Mouse (Mus musculus) adrenal gland, postnatal 14 days (tissue): ENCODE data around the gene Gm10840. TPM values are rescaled to one million over a fixed set of nuclear protein-coding genes. Genes with fewer than 3 reads are reported as not detected.
A peak's percentile ranks its signal among the peaks of the same experiment; 100 is the strongest.

Source experiments
- DNase-seq: peaks from one replicate; pipeline ENCODE4 v3.0.0; 2021; ENCODE audit warnings: mixed read lengths
- total RNA-seq: library from RNA; stranded (reverse); gene quantifications from 2 replicates; pipeline ENCODE4 v1.2.3, GENCODE M21; 2021

Gm10840 gene
- total RNA-seq, 1 experiment from 2014 or later = not detected

- peak; percentile 90 for DNase-seq
These were observed 469 bp upstream of the Gm10840 start for GRCm38 (mm10) chr11:106159921-106160840.

- no peak for DNase-seq
These were observed 1.6 kb downstream of the Gm10840 start for GRCm38 (mm10) chr11:106162237-106162636.

- no peak for DNase-seq
These were observed 2.9 kb downstream of the Gm10840 start for GRCm38 (mm10) chr11:106163546-106163945.

- DNase-seq = no peak
These were observed 4.0 kb downstream of the Gm10840 start for GRCm38 (mm10) chr11:106164601-106165180.

GRCm38 (mm10) chr11:106167435-106167834 lies 6.8 kb downstream of the Gm10840 start:
- no peak for DNase-seq

- peak; percentile 7 for DNase-seq
These were observed 10.2 kb downstream of the Gm10840 start for GRCm38 (mm10) chr11:106170807-106171206.

GRCm38 (mm10) chr11:106173228-106173627 lies 12.6 kb downstream of the Gm10840 start:
- DNase-seq = no peak

- DNase-seq = peak; percentile 58
These were observed 13.7 kb downstream of the Gm10840 start for GRCm38 (mm10) chr11:106174372-106174771.

GRCm38 (mm10) chr11:106175081-106175480 lies 14.4 kb downstream of the Gm10840 start:
- peak; percentile 69 for DNase-seq

GRCm38 (mm10) chr11:106176372-106176771 lies 15.7 kb downstream of the Gm10840 start:
- no peak for DNase-seq

- no peak for DNase-seq
These were observed 17.6 kb downstream of the Gm10840 start for GRCm38 (mm10) chr11:106178036-106178782.

- no peak for DNase-seq
These were observed 19.2 kb downstream of the Gm10840 start for GRCm38 (mm10) chr11:106179711-106180448.

GRCm38 (mm10) chr11:106180449-106180801 lies 19.8 kb downstream of the Gm10840 start:
- no peak for DNase-seq

- DNase-seq = no peak
These were observed 26.7 kb downstream of the Gm10840 start for GRCm38 (mm10) chr11:106187326-106187725.

- no peak for DNase-seq
These were observed 31.1 kb downstream of the Gm10840 start for GRCm38 (mm10) chr11:106191716-106192115.

- DNase-seq = no peak
These were observed 31.6 kb downstream of the Gm10840 start for GRCm38 (mm10) chr11:106192241-106192640.

GRCm38 (mm10) chr11:106192657-106193370 lies 32.2 kb downstream of the Gm10840 start:
- no peak for DNase-seq

- DNase-seq = peak; percentile 99
These were observed 32.9 kb downstream of the Gm10840 start for GRCm38 (mm10) chr11:106193371-106194154.

- no peak for DNase-seq
These were observed 33.5 kb downstream of the Gm10840 start for GRCm38 (mm10) chr11:106194155-106194541.

GRCm38 (mm10) chr11:106194891-106195290 lies 34.2 kb downstream of the Gm10840 start:
- DNase-seq = no peak

- no peak for DNase-seq
These were observed 34.7 kb downstream of the Gm10840 start for GRCm38 (mm10) chr11:106195341-106195740.
